Mouse (Mus musculus) kidney, adult 2 months (tissue): ENCODE results near the gene Grap2.

Experiments used
- CTCF ChIP-seq: fragments of 200-500 bp; conservative IDR thresholded peaks from 2 replicates; pipeline ENCODE4 v1.5.1; 2011; ENCODE audit warnings: low read depth, mild to moderate bottlenecking, control low read depth, low read length, moderate library complexity, mixed read lengths; ENCODE audit not compliant: insufficient read depth, insufficient read length
- POLR2A ChIP-seq: fragments of 200-500 bp; IDR thresholded peaks from one replicate; pipeline ENCODE4 v1.6.1; 2011; ENCODE audit warnings: low read depth, low read length, control low read depth

DNA sequence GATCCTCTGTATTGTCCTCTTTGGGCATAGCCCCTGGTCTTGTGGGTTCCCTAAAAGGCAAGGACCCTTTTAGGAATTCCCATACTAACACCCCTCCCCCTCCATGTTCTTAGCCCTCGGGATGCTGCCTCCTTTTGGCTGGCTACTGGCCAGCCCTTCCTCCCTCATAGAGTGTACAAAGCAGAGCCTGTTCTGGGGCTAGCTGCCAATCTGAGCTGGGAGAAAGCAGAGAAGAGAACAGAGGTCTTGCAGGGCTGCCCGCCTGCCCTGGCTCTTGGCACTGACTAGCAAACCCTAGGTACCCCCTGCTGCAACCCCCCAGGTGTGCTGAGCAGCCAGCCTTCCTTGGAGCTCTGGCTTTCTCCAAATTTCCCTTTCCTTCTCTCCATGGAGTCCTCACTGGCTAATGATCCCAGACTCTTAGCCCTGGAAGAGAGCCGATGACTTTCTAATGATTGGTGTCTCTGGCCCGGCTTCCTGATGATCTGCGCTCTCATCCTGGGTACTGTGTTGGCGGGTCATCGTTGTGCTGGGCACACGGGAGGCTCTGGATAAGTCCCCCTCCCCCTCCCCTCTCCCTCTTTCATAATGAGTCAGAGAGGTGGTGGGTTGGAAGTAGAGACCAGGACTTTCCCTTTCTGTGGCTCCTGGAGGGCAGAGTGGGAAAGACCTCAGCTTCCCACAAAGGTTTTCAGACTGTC is 107.3 kb downstream of the Grap2 start:
- no peak for TF ChIP-seq CTCF
- TF ChIP-seq POLR2A, result no peak
